Mouse (Mus musculus): Measurements from ENCODE around the gene Exosc9.

DNA sequence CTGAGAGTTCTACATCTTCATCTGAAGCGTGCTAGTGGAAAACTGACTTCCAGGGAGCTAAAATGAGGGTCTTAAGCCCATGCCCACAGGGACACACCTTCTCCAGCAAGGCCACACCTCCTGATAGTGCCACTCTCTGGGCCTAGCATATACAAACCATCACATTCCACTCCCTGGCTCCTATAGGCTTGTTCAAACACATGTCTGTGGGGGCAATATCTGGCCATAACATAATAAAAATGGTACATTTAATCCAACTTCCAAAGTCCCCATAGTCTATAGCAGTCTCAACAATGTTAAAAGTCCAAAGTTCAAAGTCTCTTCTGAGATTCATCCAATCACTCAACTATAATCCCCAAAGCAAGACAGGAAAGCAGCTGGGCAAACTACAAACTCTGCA lies 5.2 kb downstream of the Exosc9 start:
- TF ChIP-seq CTCF (IDR thresholded peaks at IDR 0.05; ENCODE audit: extremely low read depth, insufficient read length, insufficient replicate concordance, low read depth, low read length): no peak
- no peak for TF ChIP-seq POLR2A (IDR thresholded peaks at IDR 0.05; ENCODE audit: low read depth, low read length)
